Mouse (Mus musculus) embryonic facial prominence, embryonic 12.5 days (tissue): ENCODE measurements at regions not wholly inside any gene's neighbourhood (a gene's known extent, or its start where the extent isn't known, plus 50 kb on each side); places are given as distances from the start of the nearest gene placed in this dataset.
A peak's percentile ranks its signal among the peaks of the same experiment; 100 is the strongest.

Experiments used
- ATAC-seq: fragments of 200-750 bp; cut with Nextera tagmentation; 2 replicates; pipeline ENCODE4 v1.8.0; 2017; ENCODE audit not compliant: insufficient number of reproducible peaks, insufficient read depth, low FRiP score, low TSS enrichment
- H3K27ac ChIP-seq: fragments of 300-500 bp; sonication (generic); 2 replicates; pipeline ENCODE4 v1.5.1; 2016; ENCODE audit warnings: mild to moderate bottlenecking
- H3K27me3 ChIP-seq: fragments of 300-500 bp; sonication (generic); 2 replicates; pipeline ENCODE4 v1.6.1; 2016; ENCODE audit warnings: mild to moderate bottlenecking, moderate library complexity
- H3K36me3 ChIP-seq: fragments of 300-500 bp; sonication (generic); 2 replicates; pipeline ENCODE4 v1.6.1; 2016; ENCODE audit warnings: mild to moderate bottlenecking
- H3K4me1 ChIP-seq: fragments of 300-500 bp; sonication (generic); 2 replicates; pipeline ENCODE4 v1.6.1; 2016
- H3K4me2 ChIP-seq: fragments of 300-500 bp; sonication (generic); replicated peaks from 2 replicates; pipeline ENCODE4 v1.6.1; 2016; ENCODE audit warnings: mild to moderate bottlenecking, moderate library complexity
- H3K4me3 ChIP-seq: fragments of 300-500 bp; sonication (generic); 2 replicates; pipeline ENCODE4 v1.5.1; 2016; ENCODE audit warnings: mild to moderate bottlenecking
- H3K9ac ChIP-seq: fragments of 300-500 bp; sonication (generic); 2 replicates; pipeline ENCODE4 v1.6.1; 2016; ENCODE audit warnings: mild to moderate bottlenecking, moderate library complexity
- H3K9me3 ChIP-seq: fragments of 300-500 bp; sonication (generic); 2 replicates; pipeline ENCODE4 v1.6.1; 2016; ENCODE audit warnings: mild to moderate bottlenecking, moderate library complexity
- WGBS: fragments of 180-500 bp; shearing (Covaris S2); methylation state at CpG from one replicate; pipeline ENCODE4 v1.1.7; 2016; 5-methylcytosine and 5-hydroxymethylcytosine counted together

DNA sequence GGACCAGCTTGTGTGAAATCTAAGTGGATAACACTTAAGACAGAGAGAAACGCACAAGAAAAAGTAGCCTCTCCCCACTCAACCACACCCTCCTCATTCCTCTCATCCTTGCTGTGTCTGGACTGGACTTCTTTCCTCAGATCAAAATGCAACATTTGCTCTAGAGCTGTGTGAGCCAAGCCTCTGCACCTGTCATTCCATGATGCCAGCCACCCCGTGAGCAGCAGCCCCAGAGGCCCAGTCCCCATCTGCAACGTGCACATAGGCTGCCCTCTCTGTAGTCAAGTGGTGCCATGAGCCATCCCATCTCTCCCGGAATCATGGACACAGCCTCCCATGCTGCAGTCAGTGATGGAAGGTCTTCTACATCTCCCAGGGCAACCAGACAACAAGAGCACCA is 55.1 kb upstream of the Gpc1 start:
- no peak for ATAC-seq
- no peaks in the 10 kb centered on the region for H3K36me3 ChIP-seq
- no peak overlapping the region for H3K4me3 ChIP-seq
- no peak overlapping the region for H3K9ac ChIP-seq
- H3K4me2 ChIP-seq = no peak overlapping the region
- 87% methylated on average over 4 of the region's 4 CpGs for WGBS
- H3K27ac ChIP-seq = no peak overlapping the region
- H3K9me3 ChIP-seq = no peaks in the 10 kb centered on the region
- H3K4me1 ChIP-seq = peaks cover 39% of the 10 kb centered on the region
- H3K27me3 ChIP-seq = peaks cover 8% of the 10 kb centered on the region; the same call in 1 of the 2 replicates

DNA sequence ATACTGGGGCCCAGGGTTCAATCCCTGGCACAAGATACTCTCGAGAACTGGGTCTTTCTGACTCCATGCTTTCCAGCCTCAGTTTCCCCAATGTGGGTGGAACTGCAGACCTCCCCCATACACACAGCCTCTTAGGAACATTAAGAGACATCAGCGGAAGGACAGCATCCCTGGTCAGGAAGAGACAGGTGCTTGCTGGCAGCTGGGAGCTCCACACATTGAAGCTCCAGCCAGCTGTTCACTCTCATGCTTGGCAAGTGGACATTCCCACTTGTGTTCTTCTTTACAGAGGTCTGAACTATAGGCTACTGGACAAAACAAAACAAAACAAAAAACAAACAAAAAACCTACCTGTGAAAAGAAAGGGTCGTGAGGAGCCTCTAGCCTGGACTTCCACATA is 55.5 kb upstream of the Gpc1 start:
- no peak overlapping the region for H3K4me3 ChIP-seq
- H3K27me3 ChIP-seq = peaks cover 8% of the 10 kb centered on the region; the same call in 1 of the 2 replicates
- 84% methylated on average over 3 of the region's 3 CpGs for WGBS
- no peak for ATAC-seq
- peaks cover 39% of the 10 kb centered on the region for H3K4me1 ChIP-seq
- no peak overlapping the region for H3K27ac ChIP-seq
- H3K9me3 ChIP-seq = no peaks in the 10 kb centered on the region
- no peak overlapping the region for H3K9ac ChIP-seq
- H3K4me2 ChIP-seq = no peak overlapping the region
- no peaks in the 10 kb centered on the region for H3K36me3 ChIP-seq

GRCm38 (mm10) chr1:92774743-92775692 is 56.4 kb upstream of the Gpc1 start:
- peak overlapping the region; percentile 42 for H3K27ac ChIP-seq
- H3K27me3 ChIP-seq = peaks cover 8% of the 10 kb centered on the region; the same call in 1 of the 2 replicates
- peak overlapping the region; percentile 7; the same call in 1 of the 2 replicates for H3K9ac ChIP-seq
- peak overlapping the region; percentile 42 for H3K4me2 ChIP-seq
- H3K4me3 ChIP-seq = 0 out of 2 replicates have a peak overlapping the region, but pooled peaks have one; percentile 5
- no peaks in the 10 kb centered on the region for H3K9me3 ChIP-seq
- WGBS = 16% methylated on average over 16 of the region's 16 CpGs
- peaks cover 41% of the 10 kb centered on the region for H3K4me1 ChIP-seq
- ATAC-seq = 0 out of 2 replicates have a peak, but pooled peaks have one; percentile 43
- H3K36me3 ChIP-seq = no peaks in the 10 kb centered on the region

DNA sequence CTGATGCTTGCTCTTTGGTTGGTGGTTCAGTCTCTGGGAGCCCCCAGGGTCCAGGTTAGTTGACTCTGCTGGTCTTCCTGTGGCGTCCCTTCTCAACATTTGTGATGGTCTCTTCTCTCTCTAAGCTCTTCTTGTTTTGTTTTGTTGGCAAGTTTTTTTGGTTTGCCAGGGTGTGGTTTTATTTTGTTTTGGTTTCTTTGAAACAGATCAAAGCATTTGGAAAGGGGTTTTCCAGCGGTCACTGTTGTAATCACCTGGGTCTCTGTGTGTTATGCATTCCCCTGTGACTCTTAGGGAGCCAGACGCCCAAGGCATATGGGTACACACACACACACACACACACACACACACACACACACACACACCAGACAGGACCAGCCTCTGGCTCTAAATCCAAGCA is 57.4 kb upstream of the Gpc1 start:
- WGBS = 35% methylated on average over 3 of the region's 3 CpGs
- Histone ChIP-seq H3K4me2 (peak overlapping the region; percentile 42), H3K36me3 (no peaks in the 10 kb centered on the region), H3K4me1 (peaks cover 47% of the 10 kb centered on the region), H3K27ac (peak overlapping the region; percentile 42), H3K27me3 (0 out of 2 replicates have a peak, but pooled peaks cover 7% of the 10 kb centered on the region), H3K9me3 (no peaks in the 10 kb centered on the region), H3K4me3 (no peak overlapping the region), H3K9ac (peak overlapping the region; percentile 7; the same call in 1 of the 2 replicates)
- no peak for ATAC-seq

DNA sequence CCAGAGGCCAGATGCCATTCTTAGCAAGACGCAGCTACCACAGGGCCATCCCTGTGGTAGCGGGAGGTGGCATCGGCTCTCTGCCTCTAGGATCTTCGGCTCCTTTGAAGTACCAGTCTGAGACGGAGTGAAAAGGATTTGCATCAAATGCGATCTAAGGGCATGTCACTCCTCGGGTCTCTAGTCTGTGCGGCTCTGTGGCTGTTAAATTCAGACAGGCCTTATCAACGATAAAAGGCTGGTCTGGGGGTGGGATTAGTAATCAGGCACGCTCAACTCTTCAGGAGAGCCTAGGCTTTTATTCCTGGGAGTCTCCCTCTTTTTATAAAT is 58.7 kb upstream of the Gpc1 start:
- Histone ChIP-seq H3K4me3 (no peak overlapping the region), H3K27ac (peak overlapping the region; percentile 72), H3K9me3 (no peaks in the 10 kb centered on the region), H3K9ac (no peak overlapping the region), H3K4me1 (peaks cover 47% of the 10 kb centered on the region), H3K27me3 (0 out of 2 replicates have a peak, but pooled peaks cover 11% of the 10 kb centered on the region), H3K36me3 (no peaks in the 10 kb centered on the region), H3K4me2 (0 out of 2 replicates have a peak overlapping the region, but pooled peaks have one; percentile 12)
- WGBS = 33% methylated on average over 10 of the region's 10 CpGs
- ATAC-seq = 0 out of 2 replicates have a peak, but pooled peaks have one; percentile 18

- H3K9ac ChIP-seq = no peak overlapping the region
- no peak overlapping the region for H3K4me3 ChIP-seq
- peaks cover 47% of the 10 kb centered on the region for H3K4me1 ChIP-seq
- H3K9me3 ChIP-seq = no peaks in the 10 kb centered on the region
- H3K4me2 ChIP-seq = 0 out of 2 replicates have a peak overlapping the region, but pooled peaks have one; percentile 12
- 28% methylated on average over 9 of the region's 9 CpGs for whole genome bisulfite sequencing
- peak overlapping the region; percentile 72 for H3K27ac ChIP-seq
- no peak; the same call in 1 of the 2 replicates for ATAC-seq
- H3K27me3 ChIP-seq = 0 out of 2 replicates have a peak, but pooled peaks cover 11% of the 10 kb centered on the region
- no peaks in the 10 kb centered on the region for H3K36me3 ChIP-seq
These were observed 59.2 kb upstream of the Gpc1 start for GRCm38 (mm10) chr1:92772101-92772783.

- Histone ChIP-seq H3K4me3 (no peak overlapping the region), H3K9ac (no peak overlapping the region), H3K4me1 (peaks cover 38% of the 10 kb centered on the region), H3K4me2 (no peak overlapping the region), H3K27me3 (0 out of 2 replicates have a peak, but pooled peaks cover 6% of the 10 kb centered on the region), H3K9me3 (no peaks in the 10 kb centered on the region), H3K27ac (no peak overlapping the region), H3K36me3 (no peaks in the 10 kb centered on the region)
- 65% methylated on average over 7 of the region's 7 CpGs for WGBS
- ATAC-seq = no peak
These were observed 61.7 kb upstream of the Gpc1 start for GRCm38 (mm10) chr1:92769696-92770095.

DNA sequence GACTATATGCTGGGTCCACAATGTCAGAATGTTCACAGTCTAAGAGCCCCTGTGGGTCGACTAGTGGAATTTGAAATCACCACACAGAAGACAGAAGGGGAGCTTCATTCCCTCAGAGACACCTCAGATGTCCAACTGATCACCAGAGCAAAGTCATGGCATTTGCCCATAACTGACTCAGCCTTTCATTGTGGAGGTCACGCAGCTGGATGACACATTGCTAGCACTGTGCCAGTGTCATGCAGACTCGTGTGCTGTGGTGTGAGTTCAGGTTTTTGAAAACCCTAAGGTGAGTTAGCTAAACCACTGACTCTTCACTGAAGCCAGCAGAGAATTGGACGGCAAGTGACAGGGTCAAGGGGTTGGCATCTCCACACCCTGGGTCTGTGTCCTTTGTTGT is 62.3 kb upstream of the Gpc1 start:
- Histone ChIP-seq H3K9me3 (no peaks in the 10 kb centered on the region), H3K4me1 (peaks cover 33% of the 10 kb centered on the region), H3K27me3 (0 out of 2 replicates have a peak, but pooled peaks cover 6% of the 10 kb centered on the region), H3K4me3 (no peak overlapping the region), H3K36me3 (no peaks in the 10 kb centered on the region), H3K4me2 (no peak overlapping the region), H3K9ac (no peak overlapping the region), H3K27ac (no peak overlapping the region)
- ATAC-seq = no peak
- WGBS = 70% methylated on average over 4 of the region's 4 CpGs

DNA sequence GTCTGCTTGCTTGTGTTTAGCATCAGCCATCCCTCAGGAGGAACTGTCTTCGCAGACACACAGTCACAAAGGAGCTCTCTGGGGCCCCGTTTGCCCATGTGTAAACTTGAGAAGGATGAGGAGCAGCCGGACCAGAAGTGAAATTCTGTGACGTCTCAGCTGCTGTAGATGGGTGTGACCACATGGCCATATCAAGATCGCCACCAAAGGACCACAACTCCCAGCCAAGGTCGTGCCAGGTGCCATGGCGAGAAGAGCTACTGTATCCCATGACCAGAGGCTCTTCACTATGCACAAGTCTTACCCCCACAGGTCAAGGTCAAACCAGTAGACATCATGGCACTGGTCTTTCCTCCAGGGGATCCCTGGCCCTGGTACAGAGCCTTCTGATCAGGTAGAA is 64.9 kb upstream of the Gpc1 start:
- ATAC-seq = no peak
- Histone ChIP-seq H3K27ac (no peak overlapping the region), H3K4me1 (peaks cover 9% of the 10 kb centered on the region), H3K4me2 (no peak overlapping the region), H3K9me3 (no peaks in the 10 kb centered on the region), H3K4me3 (no peak overlapping the region), H3K9ac (no peak overlapping the region), H3K27me3 (0 out of 2 replicates have a peak, but pooled peaks cover 6% of the 10 kb centered on the region), H3K36me3 (no peaks in the 10 kb centered on the region)
- 78% methylated on average over 7 of the region's 7 CpGs for WGBS

GRCm38 (mm10) chr1:92754793-92755488 is 76.5 kb upstream of the Gpc1 start:
- Histone ChIP-seq H3K27me3 (no peaks in the 10 kb centered on the region), H3K36me3 (no peaks in the 10 kb centered on the region), H3K4me1 (peaks cover 24% of the 10 kb centered on the region), H3K27ac (peak overlapping the region; percentile 64; the same call in 1 of the 2 replicates), H3K9ac (no peak overlapping the region), H3K4me2 (no peak overlapping the region), H3K4me3 (no peak overlapping the region), H3K9me3 (no peaks in the 10 kb centered on the region)
- 50% methylated on average over 20 of the region's 20 CpGs for WGBS
- no peak for ATAC-seq

- Histone ChIP-seq H3K9ac (no peak overlapping the region), H3K36me3 (no peaks in the 10 kb centered on the region), H3K27ac (no peak overlapping the region), H3K9me3 (no peaks in the 10 kb centered on the region), H3K4me1 (peaks cover 24% of the 10 kb centered on the region), H3K4me2 (no peak overlapping the region), H3K27me3 (no peaks in the 10 kb centered on the region), H3K4me3 (no peak overlapping the region)
- WGBS = 37% methylated on average over 4 of the region's 4 CpGs
- no peak; the same call in 1 of the 2 replicates for ATAC-seq
These were observed 79.7 kb upstream of the Gpc1 start for GRCm38 (mm10) chr1:92751700-92752136.
